Mouse (Mus musculus) left cerebral cortex, postnatal 10 days (tissue): ENCODE data around the gene Tbcd. TPM values are rescaled to one million over a fixed set of nuclear protein-coding genes. Genes with fewer than 3 reads are reported as not detected.

ENCODE experiments used
- DNase-seq, 2 experiments: peaks; one replicate each; pipeline ENCODE4 v3.0.0; 2021 to 2022; ENCODE audit warnings: low spot score in 2 of 2, mixed read lengths in 1 of 2; ENCODE audit errors: extremely low spot score in 1 of 2
- intact Hi-C: fragments of 180-260 bp; cut with DNase I; formaldehyde crosslinking; loops from one replicate; pipeline ENCODE4 v1.15.1; 2025
- total RNA-seq, 2 experiments: library from RNA; stranded (reverse); gene quantifications; 2 replicates each; pipeline ENCODE4 v1.2.3; 2021

Tbcd gene
- total RNA-seq, 2 experiments from 2014 or later: 57.4 to 57.9 TPM

DNA sequence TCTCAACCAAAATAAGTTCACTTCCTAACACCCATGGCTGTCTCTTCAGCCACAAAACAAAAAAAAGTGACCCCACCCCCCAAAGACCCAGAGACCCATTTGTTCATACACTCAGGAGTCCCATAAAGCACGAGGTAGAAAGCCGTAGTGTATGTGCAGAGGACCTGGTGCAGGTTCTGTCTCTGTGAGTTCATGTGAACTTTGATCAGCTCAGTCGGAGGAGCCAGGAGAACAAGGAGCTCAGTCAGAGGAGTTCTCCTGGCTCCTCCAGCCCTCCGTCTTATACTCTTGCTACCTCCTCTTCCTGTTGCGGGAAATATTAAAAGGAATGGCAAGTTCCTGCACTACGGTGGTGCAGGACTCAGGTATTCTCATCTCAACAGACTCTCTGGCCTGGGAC, 15.7 kb downstream of the Tbcd start:
- intact Hi-C loops: no loop called here

GRCm38 (mm10) chr11:121474831-121475230, 23.1 kb downstream of the Tbcd start:
- no peak for DNase-seq

More for the DNA sequence above, 15.7 kb downstream of the Tbcd start:
- DNase-seq: no peak

GRCm38 (mm10) chr11:121475699-121476415, 24.1 kb downstream of the Tbcd start:
- peak; percentile 64 to 85 for DNase-seq
- intact Hi-C loops: loop anchor here (5.0 kb wide), 2 partner anchors 131 to 331 kb away; no protein-coding TSS in a partner anchor

More at GRCm38 (mm10) chr11:121474831-121475230, 23.1 kb downstream of the Tbcd start:
- intact Hi-C loops: loop anchor here (5.0 kb wide), 2 partner anchors 132 to 332 kb away; no protein-coding TSS in a partner anchor

DNA sequence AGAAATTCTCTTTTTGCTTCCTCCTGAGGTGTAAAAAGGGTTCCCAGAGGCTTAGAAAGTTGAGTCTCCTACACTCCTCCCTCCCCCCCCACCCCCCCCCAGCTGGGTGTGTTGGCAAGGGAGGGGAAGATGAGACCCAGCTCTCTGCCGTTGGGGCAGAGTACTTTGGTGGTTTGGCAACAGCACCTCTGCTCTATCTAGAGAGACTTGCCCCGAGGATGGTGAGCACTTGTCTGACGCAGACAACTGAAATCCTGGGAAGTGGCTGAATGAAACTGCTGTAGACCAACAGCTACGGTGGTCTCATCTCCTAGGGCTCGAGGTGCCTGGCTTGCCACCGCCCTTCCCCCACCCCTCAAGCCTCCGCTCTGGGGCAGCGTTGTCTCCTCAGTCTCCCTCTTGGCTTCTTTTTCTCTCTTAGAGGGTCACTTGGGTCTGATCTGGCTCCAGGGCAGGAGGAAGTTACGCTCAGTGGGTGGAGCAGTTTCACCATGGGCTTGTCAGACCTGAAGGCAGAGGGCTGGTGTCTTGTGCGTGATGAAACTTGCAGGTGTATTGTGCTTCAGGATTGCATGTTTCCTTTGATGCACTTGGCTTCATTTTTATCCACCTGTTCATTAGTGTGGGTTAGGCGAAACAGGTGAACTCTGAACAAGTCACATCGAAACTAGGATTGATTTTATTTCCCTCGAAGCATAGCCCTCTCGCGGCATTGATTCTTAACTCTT, 27.9 kb downstream of the Tbcd start:
- DNase-seq: no peak
- intact Hi-C loops: loop anchor here (5.0 kb wide), 2 partner anchors 128 to 328 kb away; no protein-coding TSS in a partner anchor

- intact Hi-C loops: no loop called here
Measured at GRCm38 (mm10) chr11:121481129-121481528, 29.4 kb downstream of the Tbcd start.

DNA sequence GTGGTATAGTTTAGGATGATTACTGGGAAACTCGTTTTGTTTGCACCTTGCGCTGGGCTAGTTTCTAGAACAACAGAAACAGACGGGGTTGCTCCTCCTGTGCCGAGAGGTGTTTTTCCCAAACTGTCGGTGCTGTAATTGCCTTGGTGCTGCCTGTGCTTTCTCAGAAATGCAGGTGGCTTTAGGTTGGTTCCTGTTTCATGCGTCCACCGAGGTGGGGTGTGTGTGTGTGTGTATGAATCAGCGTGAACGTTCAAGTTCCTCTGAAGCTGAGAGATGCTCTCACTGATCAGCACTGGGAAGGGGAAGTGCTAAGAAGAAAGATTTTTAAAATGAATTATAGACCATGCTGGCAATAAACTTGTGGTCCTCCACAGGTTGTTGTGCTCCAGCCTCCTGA, 34.1 kb downstream of the Tbcd start:
- intact Hi-C loops: no loop called here
- DNase-seq: no peak

More at GRCm38 (mm10) chr11:121481129-121481528, 29.4 kb downstream of the Tbcd start:
- DNase-seq: no peak

GRCm38 (mm10) chr11:121490651-121491050, 38.9 kb downstream of the Tbcd start:
- no peak for DNase-seq

DNA sequence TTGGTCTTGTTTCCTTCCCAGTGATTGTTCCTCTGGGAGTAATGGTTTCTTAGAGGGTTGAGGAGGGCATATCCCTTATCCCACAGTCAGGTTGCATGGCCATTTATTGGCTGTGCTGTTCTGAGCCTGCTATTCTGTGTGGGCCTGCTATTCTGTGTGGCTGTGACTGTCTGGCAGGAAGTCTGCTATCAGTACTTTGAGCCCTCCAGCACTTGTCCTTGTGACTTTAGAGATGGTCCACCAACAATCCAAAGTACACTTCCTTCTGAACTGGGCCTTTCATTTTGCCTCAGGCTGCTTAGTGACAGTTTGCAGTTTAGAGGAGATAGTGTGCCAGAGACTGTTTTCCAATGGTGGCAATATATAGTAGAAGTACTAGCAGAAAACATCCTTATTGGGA, 48.8 kb downstream of the Tbcd start:
- intact Hi-C loops: no loop called here
- no peak for DNase-seq

More at GRCm38 (mm10) chr11:121490651-121491050, 38.9 kb downstream of the Tbcd start:
- intact Hi-C loops: no loop called here

GRCm38 (mm10) chr11:121501525-121501924, 49.8 kb downstream of the Tbcd start:
- DNase-seq: no peak
- intact Hi-C loops: no loop called here

GRCm38 (mm10) chr11:121502000-121502860, 50.5 kb downstream of the Tbcd start:
- intact Hi-C loops: no loop called here
- no peak for DNase-seq

- intact Hi-C loops: no loop called here
- no peak for DNase-seq
Measured at GRCm38 (mm10) chr11:121508478-121508877, 56.7 kb downstream of the Tbcd start.

GRCm38 (mm10) chr11:121510512-121511246, 58.9 kb downstream of the Tbcd start:
- intact Hi-C loops: no loop called here
- DNase-seq: no peak

DNA sequence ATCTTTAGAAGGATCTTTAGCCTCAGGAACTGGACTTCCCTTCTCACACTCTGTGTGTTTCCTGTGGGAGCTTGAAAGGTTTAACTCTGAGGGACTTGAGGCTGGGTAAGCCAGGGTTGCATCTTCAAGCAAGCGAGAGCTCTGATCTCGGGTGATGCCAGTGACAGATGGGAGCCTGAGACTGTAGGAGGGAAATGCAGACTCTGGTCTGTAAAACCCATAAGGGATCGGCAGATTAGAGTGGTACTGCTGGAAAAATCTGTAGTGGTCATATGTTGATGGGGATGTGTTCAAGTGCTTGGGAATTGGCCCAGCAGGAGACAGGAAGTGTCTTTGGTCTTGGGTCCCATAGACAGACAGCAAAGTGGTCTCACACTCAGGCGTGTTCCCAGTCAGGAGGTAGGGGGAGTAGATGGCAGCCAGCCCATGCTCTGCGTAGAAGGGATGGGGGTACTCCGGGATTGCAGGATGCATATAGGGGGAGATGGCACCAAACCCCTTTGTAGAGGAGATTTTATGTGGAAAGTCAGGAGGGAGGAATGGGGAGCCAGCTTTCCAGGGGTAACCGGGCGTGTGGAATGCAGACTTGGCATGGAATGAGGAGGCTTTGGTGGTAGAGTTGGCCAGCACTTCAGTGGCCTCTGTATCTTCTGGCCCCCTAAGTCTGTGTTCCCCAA, 61.3 kb downstream of the Tbcd start:
- DNase-seq: peak in 1 of 2 experiments; percentile 23
- intact Hi-C loops: no loop called here

- no peak for DNase-seq
- intact Hi-C loops: no loop called here
Measured at GRCm38 (mm10) chr11:121515996-121516395, 64.2 kb downstream of the Tbcd start.

- intact Hi-C loops: no loop called here
- DNase-seq: no peak
Measured at GRCm38 (mm10) chr11:121516906-121517305, 65.2 kb downstream of the Tbcd start.

DNA sequence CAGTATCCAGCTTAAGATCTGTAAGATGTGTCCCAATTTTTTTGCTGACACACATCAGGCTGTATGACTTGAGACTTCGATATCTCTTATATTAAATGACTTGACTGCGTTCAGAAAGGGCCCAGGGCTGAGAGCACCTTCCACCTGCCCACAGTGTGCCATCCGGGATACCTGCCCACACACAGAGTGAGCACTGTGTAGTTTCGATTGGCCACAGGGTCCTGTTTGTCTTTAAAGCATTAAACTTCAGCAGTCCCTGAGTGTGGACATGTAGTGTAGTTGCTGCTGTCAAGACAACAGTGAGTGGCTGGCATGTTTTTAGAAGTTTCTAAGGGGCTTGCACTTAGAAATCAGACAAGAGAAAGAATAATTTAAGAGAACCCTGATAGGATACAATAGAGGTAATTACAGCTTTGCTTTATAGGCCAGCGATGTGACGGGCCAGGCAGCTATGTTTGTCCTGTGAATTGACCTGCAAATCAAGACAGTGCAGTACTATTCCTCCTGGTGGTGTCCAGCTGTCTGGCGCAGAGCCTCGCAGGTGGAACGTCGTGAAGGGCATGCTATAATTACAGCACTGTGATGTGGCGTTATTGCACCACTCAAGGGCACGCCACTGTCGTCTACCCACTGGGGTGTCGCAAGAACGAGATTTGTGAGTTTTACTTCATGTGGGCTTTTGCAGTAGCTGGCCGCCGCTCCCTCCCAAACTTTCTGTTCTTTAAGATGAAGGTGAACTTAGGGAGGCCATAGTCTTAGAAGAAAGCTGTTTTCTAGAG, 66.1 kb downstream of the Tbcd start:
- intact Hi-C loops: no loop called here
- DNase-seq: no peak

DNA sequence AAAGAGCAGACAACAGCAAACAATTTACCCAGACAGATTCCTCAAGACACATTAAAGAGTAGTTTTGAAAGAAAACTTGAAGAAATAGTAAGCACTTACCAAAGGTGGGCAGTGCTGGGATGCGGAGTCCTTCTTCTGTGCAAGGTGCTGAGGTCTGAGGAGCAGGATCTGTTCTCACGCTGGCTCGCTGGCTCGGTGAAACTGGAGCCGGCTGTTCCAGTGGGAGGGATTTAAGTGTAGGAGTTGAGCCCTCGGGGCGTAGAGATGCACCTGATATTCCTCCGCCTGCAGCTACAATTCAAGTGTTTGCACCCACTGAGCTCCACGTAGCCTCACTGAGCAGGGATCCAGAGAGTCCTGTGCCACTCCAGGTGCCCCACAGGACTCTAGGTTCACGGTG, 67.4 kb downstream of the Tbcd start, which contains the start of gene Zfp750:
TSS of gene Zfp750 (minus strand) at position 203 of the 400 bp plus-strand sequence.
- intact Hi-C loops: no loop called here
- DNase-seq: no peak
